Mouse (Mus musculus) gastrocnemius, adult 2 months (tissue): ENCODE results near the gene Slc43a2. TPM values are rescaled to one million over a fixed set of nuclear protein-coding genes. Genes with fewer than 3 reads are reported as not detected.

ENCODE experiments used
- DNase-seq: peaks from one replicate; pipeline ENCODE4 v3.0.0; 2022
- H3K27ac ChIP-seq: fragments of 200-600 bp; 2 replicates; pipeline ENCODE4 v1.8.1; 2022; ENCODE audit warnings: mild to moderate bottlenecking
- H3K4me3 ChIP-seq: fragments of 200-600 bp; 2 replicates; pipeline ENCODE4 v1.8.1; 2022; ENCODE audit warnings: mild to moderate bottlenecking, moderate library complexity
- CTCF ChIP-seq: fragments of 200-600 bp; IDR thresholded peaks from 2 replicates; pipeline ENCODE4 v1.8.1; 2022; ENCODE audit warnings: antibody characterized with exemption, mild to moderate bottlenecking, moderate library complexity
- intact Hi-C: fragments of 180-260 bp; cut with DNase I; formaldehyde crosslinking; loops from one replicate; pipeline ENCODE4 v1.15.1; 2025
- total RNA-seq, 2 experiments: library from RNA; stranded (reverse); gene quantifications; 2 replicates each; pipeline ENCODE4 v1.2.3; 2021

Slc43a2 gene
- total RNA-seq, 2 experiments from 2014 or later = 19.0 to 41.6 TPM

- peak; percentile 82 for DNase-seq
- Histone ChIP-seq H3K4me3 (peak overlapping the region; percentile 87), H3K27ac (peak overlapping the region; percentile 100)
- intact Hi-C loops = loop anchor here (2.0 kb wide), 1 partner anchor 48 kb away; no protein-coding TSS in a partner anchor
- TF ChIP-seq CTCF = no peak
Measured at GRCm38 (mm10) chr11:75511213-75511612, 20.3 kb upstream of the Slc43a2 start.

- no peak for TF ChIP-seq CTCF
- no peak for DNase-seq
- intact Hi-C loops = no loop called here
- H3K4me3 ChIP-seq = peak overlapping the region; percentile 87; the same call in 1 of the 2 replicates
- peak overlapping the region; percentile 100 for H3K27ac ChIP-seq
Measured at GRCm38 (mm10) chr11:75512301-75513018, 19.0 kb upstream of the Slc43a2 start.

- DNase-seq = peak; percentile 67
- intact Hi-C loops = no loop called here
- H3K4me3 ChIP-seq = peak within 1 kb of the TSS; percentile 87
- no peak for TF ChIP-seq CTCF
- H3K27ac ChIP-seq = peak within 1 kb of the TSS; percentile 100
Measured at GRCm38 (mm10) chr11:75513336-75513735, 18.2 kb upstream of the Slc43a2 start, which contains the start of gene Scarf1. TSS of gene Scarf1 (plus strand) at chr11:75513540.

GRCm38 (mm10) chr11:75515186-75515585 lies 16.3 kb upstream of the Slc43a2 start:
- TF ChIP-seq CTCF = no peak
- Histone ChIP-seq H3K4me3 (no peak overlapping the region), H3K27ac (peak overlapping the region; percentile 40)
- DNase-seq = no peak
- intact Hi-C loops = no loop called here

GRCm38 (mm10) chr11:75519834-75520633 lies 11.5 kb upstream of the Slc43a2 start:
- Histone ChIP-seq H3K4me3 (no peak overlapping the region), H3K27ac (no peak overlapping the region)
- intact Hi-C loops = no loop called here
- no peak for DNase-seq
- no peak for TF ChIP-seq CTCF

GRCm38 (mm10) chr11:75521609-75522008 lies 9.9 kb upstream of the Slc43a2 start:
- no peak for DNase-seq
- Histone ChIP-seq H3K27ac (no peak overlapping the region), H3K4me3 (no peak overlapping the region)
- TF ChIP-seq CTCF = no peak
- intact Hi-C loops = no loop called here

GRCm38 (mm10) chr11:75522793-75523192 lies 8.7 kb upstream of the Slc43a2 start:
- intact Hi-C loops = no loop called here
- TF ChIP-seq CTCF = no peak

GRCm38 (mm10) chr11:75525531-75526125 lies 5.9 kb upstream of the Slc43a2 start:
- intact Hi-C loops = no loop called here
- Histone ChIP-seq H3K27ac (no peak overlapping the region), H3K4me3 (no peak overlapping the region)
- TF ChIP-seq CTCF = no peak
- peak; percentile 54 for DNase-seq

More at GRCm38 (mm10) chr11:75522793-75523192, 8.7 kb upstream of the Slc43a2 start:
- no peak overlapping the region; the same call in 1 of the 2 replicates for H3K27ac ChIP-seq
- H3K4me3 ChIP-seq = no peak overlapping the region
- no peak for DNase-seq

GRCm38 (mm10) chr11:75526943-75527342 lies 4.6 kb upstream of the Slc43a2 start:
- no peak for DNase-seq
- TF ChIP-seq CTCF = no peak
- H3K27ac ChIP-seq = no peak overlapping the region
- intact Hi-C loops = no loop called here
- H3K4me3 ChIP-seq = no peak overlapping the region

- Histone ChIP-seq H3K4me3 (no peak overlapping the region), H3K27ac (no peak overlapping the region)
- DNase-seq = no peak
- TF ChIP-seq CTCF = no peak
- intact Hi-C loops = loop anchor here (1.0 kb wide), 1 partner anchor 44 kb away; no protein-coding TSS in a partner anchor
Measured at GRCm38 (mm10) chr11:75529771-75530170, 1.7 kb upstream of the Slc43a2 start.

GRCm38 (mm10) chr11:75530325-75530724 lies 1.2 kb upstream of the Slc43a2 start:
- peak overlapping the region; percentile 98 for H3K27ac ChIP-seq
- DNase-seq = peak; percentile 97
- peak overlapping the region; percentile 94 for H3K4me3 ChIP-seq
- no peak for TF ChIP-seq CTCF
- intact Hi-C loops = loop anchor here (1.0 kb wide), 1 partner anchor 43 kb away; no protein-coding TSS in a partner anchor

GRCm38 (mm10) chr11:75530845-75531373 lies 585 bp upstream of the Slc43a2 start:
- Histone ChIP-seq H3K4me3 (peak overlapping the region; percentile 94), H3K27ac (peak overlapping the region; percentile 98)
- peak; percentile 48 for DNase-seq
- TF ChIP-seq CTCF = no peak
- intact Hi-C loops = loop anchor here (1.0 kb wide), 1 partner anchor 42 kb away; no protein-coding TSS in a partner anchor
